Comparison of ENCODE assay signal across 8 mouse cellular contexts in the genomic region with DNA sequence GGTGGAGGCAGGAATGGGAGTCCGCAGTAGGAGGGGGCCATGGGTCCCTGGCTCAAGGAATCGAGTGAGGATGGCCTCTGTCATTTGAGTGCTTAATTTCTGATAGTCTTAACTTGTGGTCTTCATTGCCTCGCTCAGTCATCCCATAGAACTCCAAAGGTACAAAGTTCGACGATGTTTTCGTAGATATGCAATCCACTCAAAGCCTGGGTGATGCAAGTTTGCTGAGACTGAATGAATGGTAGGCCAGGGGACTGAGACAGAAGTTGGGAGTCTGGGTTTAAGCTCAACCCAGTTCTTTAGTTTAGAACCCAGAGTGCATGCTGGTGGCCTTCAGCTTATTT. TPM values are rescaled to one million over a fixed set of nuclear protein-coding genes. Genes with fewer than 3 reads are reported as not detected.
DNase-seq lines count a peak whose midpoint lies in the region; ATAC-seq and TF ChIP-seq lines count a peak whose summit lies in the region.

Gene Ddx28, minus strand, starts transcription at position 240 of the 344 bp plus-strand sequence.

- no peak for TF ChIP-seq CTCF in testis, adult 2 months (IDR thresholded peaks at IDR 0.05; ENCODE audit: control insufficient read depth, insufficient read depth, insufficient replicate concordance, low read depth, low read length)
- TF ChIP-seq CTCF in liver, embryonic 14.5 days (IDR thresholded peaks at IDR 0.05; ENCODE audit: low read depth): no peak

- no peaks in the 10 kb centered on the region for H3K27me3 ChIP-seq in erythroblast, embryonic 14.5 days (ENCODE audit: control insufficient read depth)
- no peaks in the 10 kb centered on the region for H3K27me3 ChIP-seq in testis, adult 2 months (ENCODE audit: control insufficient read depth, insufficient read depth, low read length)
- H3K27me3 ChIP-seq in hindbrain, embryonic 11.5 days (ENCODE audit: control insufficient read depth, insufficient read depth, low read length): no peaks in the 10 kb centered on the region
- H3K27me3 ChIP-seq in liver, embryonic 14.5 days (ENCODE audit: control insufficient read depth, insufficient read depth, low read length): no peaks in the 10 kb centered on the region

- peak within 1 kb of the TSS; percentile 93 for H3K4me2 ChIP-seq in hindbrain, embryonic 11.5 days (replicated peaks; ENCODE audit: low read depth, low read length)
- H3K4me2 ChIP-seq in liver, embryonic 14.5 days (ENCODE audit: low read depth): peak within 1 kb of the TSS; percentile 88

- H3K27ac ChIP-seq in testis, adult 2 months (ENCODE audit: control insufficient read depth, insufficient read depth, low read depth, low read length): peak within 1 kb of the TSS; percentile 71
- no peak within 1 kb of the TSS for H3K27ac ChIP-seq in hindbrain, embryonic 11.5 days (ENCODE audit: low read depth, low read length)
- peak within 1 kb of the TSS; percentile 89 for H3K27ac ChIP-seq in liver, embryonic 14.5 days

- H3K9ac ChIP-seq in hindbrain, embryonic 11.5 days (ENCODE audit: low read depth, low read length): peak within 1 kb of the TSS; percentile 90
- peak within 1 kb of the TSS; percentile 74 for H3K9ac ChIP-seq in liver, embryonic 14.5 days (replicated peaks)

- no peak for DNase-seq in testis, postnatal 10 days (ENCODE audit: low spot score)
- DNase-seq in hindbrain, embryonic 11.5 days (ENCODE audit: low spot score): no peak
- DNase-seq in liver, embryonic 14.5 days (ENCODE audit: low read depth in 3 of 3, low spot score in 3 of 3): no peak
- no peak for DNase-seq in spleen, postnatal 14 days (ENCODE audit: low spot score in 2 of 2)

- H3K36me3 ChIP-seq in erythroblast, embryonic 14.5 days (ENCODE audit: control insufficient read depth): peaks cover 25% of the 10 kb centered on the region
- no peaks in the 10 kb centered on the region for H3K36me3 ChIP-seq in testis, adult 2 months (ENCODE audit: control insufficient read depth, insufficient read depth, low read length)
- no peaks in the 10 kb centered on the region for H3K36me3 ChIP-seq in hindbrain, embryonic 11.5 days (ENCODE audit: control insufficient read depth, insufficient read depth, low read length)
- no peaks in the 10 kb centered on the region; the same call in 1 of the 2 replicates for H3K36me3 ChIP-seq in liver, embryonic 14.5 days (replicated peaks; ENCODE audit: control insufficient read depth, insufficient read depth, low read depth)

- H3K9me3 ChIP-seq in erythroblast, embryonic 14.5 days (ENCODE audit: control insufficient read depth, low read length): no peaks in the 10 kb centered on the region
- no peaks in the 10 kb centered on the region for H3K9me3 ChIP-seq in hindbrain, embryonic 11.5 days (ENCODE audit: control insufficient read depth, low read length)
- no peaks in the 10 kb centered on the region for H3K9me3 ChIP-seq in liver, embryonic 14.5 days (ENCODE audit: control insufficient read depth, low read length)

- TF ChIP-seq POLR2A in testis, adult 2 months (IDR thresholded peaks at IDR 0.05; ENCODE audit: control insufficient read depth, low read depth, low read length): no peak

- H3K4me1 ChIP-seq in erythroblast, embryonic 14.5 days (ENCODE audit: control insufficient read depth): peaks cover 67% of the 10 kb centered on the region
- peaks cover 3% of the 10 kb centered on the region; the same call in 1 of the 2 replicates for H3K4me1 ChIP-seq in testis, adult 2 months (ENCODE audit: control insufficient read depth, insufficient read depth, low read length)
- peaks cover 6% of the 10 kb centered on the region; the same call in 1 of the 2 replicates for H3K4me1 ChIP-seq in hindbrain, embryonic 11.5 days (replicated peaks; ENCODE audit: control insufficient read depth, insufficient read depth, low read length)
- H3K4me1 ChIP-seq in liver, embryonic 14.5 days (replicated peaks; ENCODE audit: control insufficient read depth in 2 of 2, insufficient read depth in 2 of 2, low read length in 1 of 2): peaks cover 13 to 15% of the 10 kb centered on the region in 2 experiments

- no peak for TF ChIP-seq EP300 in liver, embryonic 14.5 days (IDR thresholded peaks at IDR 0.05; ENCODE audit: low read depth)

- ATAC-seq in erythroblast, adult 5-6 weeks (replicated peaks; ENCODE audit: low FRiP score, poor library complexity, severe bottlenecking): no peak; the same call in 1 of the 2 replicates
- ATAC-seq in hindbrain, embryonic 11.5 days (ENCODE audit: low FRiP score): no peak
- ATAC-seq in liver, embryonic 14.5 days (ENCODE audit: insufficient read depth): peak; percentile 43
- no peak for ATAC-seq in activated CD4-positive, CD25-positive, alpha-beta regulatory T cell, adult 4 months

- peak within 1 kb of the TSS; percentile 90 for H3K4me3 ChIP-seq in erythroblast, embryonic 14.5 days (replicated peaks)
- peak within 1 kb of the TSS; percentile 98 for H3K4me3 ChIP-seq in testis, adult 2 months (ENCODE audit: control insufficient read depth, low read depth, low read length)
- peak within 1 kb of the TSS; percentile 94 for H3K4me3 ChIP-seq in hindbrain, embryonic 11.5 days (ENCODE audit: low read depth, low read length)
- H3K4me3 ChIP-seq in liver, embryonic 14.5 days (ENCODE audit: insufficient read depth in 1 of 2, low read depth in 2 of 2, low read length in 2 of 2): peak within 1 kb of the TSS; percentile 71 to 75

- WGBS in hindbrain, embryonic 11.5 days: 3% methylated on average over 6 of the region's 6 CpGs
- WGBS in liver, embryonic 14.5 days (ENCODE audit: insufficient replicate concordance): under 1% methylated on average over 6 of the region's 6 CpGs

RNA-seq across cellular contexts. Expression of gene Ddx28, which starts in this region (rescaled TPM):
- 0.74 and 1.1 TPM in 2 replicates for polyA plus RNA-seq in erythroblast, embryonic 14.5 days (2012)
- total RNA-seq in erythroblast, adult 5-6 weeks (2015; ENCODE audit: low replicate concordance): 0.77 and 1.3 TPM in 2 replicates
- 1.9 and 6.6 TPM in 2 replicates for total RNA-seq in erythroblast, adult 5-6 weeks (2017; ENCODE audit: low replicate concordance)
- 4.4 and 4.9 TPM in 2 replicates for polyA plus RNA-seq in testis, adult 2 months (2012; rRNA removed)
- polyA plus RNA-seq in hindbrain, embryonic 11.5 days (2014; fragmentation: Nextera tagmentation; extraction: Ambion mirVana): 21.2 and 21.3 TPM in 2 replicates
- polyA plus RNA-seq in liver, embryonic 14.5 days (2012; rRNA removed): 6.6 and 6.8 TPM in 2 replicates
- polyA plus RNA-seq in liver, embryonic 14.5 days (2014; fragmentation: Nextera tagmentation; extraction: Ambion mirVana): 9.1 and 9.4 TPM in 2 replicates
- 10 to 100 TPM in 1 of 2 experiments, 1 to 10 TPM in 1; 9.7 to 12.1 TPM for polyA plus RNA-seq in activated CD4-positive, CD25-positive, alpha-beta regulatory T cell, adult 4 months (2017; shearing (Covaris generic))
